Mouse (Mus musculus): Measurements from ENCODE around the gene Ms4a13. TPM values are rescaled to one million over a fixed set of nuclear protein-coding genes. Genes with fewer than 3 reads are reported as not detected.
"Not testable (repeated sequence)": the region's sequence is repeated elsewhere in the genome, so short reads cannot be mapped to it uniquely, and the experiment has no call there.

Ms4a13 gene
- polyA plus RNA-seq, 1 experiment = not detected

GRCm38 (mm10) chr19:11121016-11121420, 75.5 kb downstream of the Ms4a13 start:
- Histone ChIP-seq H3K27ac (replicated peaks; ENCODE audit: low read depth, low read length) (peak overlapping the region; percentile 52), H3K4me3 (ENCODE audit: insufficient read depth, low read depth, low read length) (peak overlapping the region; percentile 61)
- not testable (repeated sequence) for H3K4me1 ChIP-seq (ENCODE audit: control insufficient read depth, insufficient read depth, insufficient read length, low read length)

Other genes with a start within 250 kb of the Ms4a13 start
- gene Ccdc86, start 247.5 kb downstream of the Ms4a13 start, polyA plus RNA-seq (2012; ENCODE audit: insufficient read depth, insufficient read length, missing spikeins) = 3.8 and 4.0 TPM in 2 replicates
- gene Ms4a10, start 222.1 kb downstream of the Ms4a13 start, polyA plus RNA-seq (2012; ENCODE audit: insufficient read depth, insufficient read length, missing spikeins) = not detected in 2 replicates
- not detected in 2 replicates for gene Ms4a15, start 203.5 kb downstream of the Ms4a13 start, polyA plus RNA-seq (2012; ENCODE audit: insufficient read depth, insufficient read length, missing spikeins)
- gene Ms4a18, start 178.7 kb downstream of the Ms4a13 start, polyA plus RNA-seq (2012; ENCODE audit: insufficient read depth, insufficient read length, missing spikeins) = not detected in 2 replicates
- gene Ms4a8a, start 115.6 kb downstream of the Ms4a13 start, polyA plus RNA-seq (2012; ENCODE audit: insufficient read depth, insufficient read length, missing spikeins) = 1.4 and 2.8 TPM in 2 replicates
- gene 1700017D01Rik, start 65.9 kb downstream of the Ms4a13 start, polyA plus RNA-seq (2012; ENCODE audit: insufficient read depth, insufficient read length, missing spikeins) = not detected in 2 replicates
- gene 1700025F22Rik, start 31.4 kb downstream of the Ms4a13 start, polyA plus RNA-seq (2012; ENCODE audit: insufficient read depth, insufficient read length, missing spikeins) = not detected in 2 replicates
- gene Ms4a12, start 35.7 kb upstream of the Ms4a13 start, polyA plus RNA-seq (2012; ENCODE audit: insufficient read depth, insufficient read length, missing spikeins) = not detected in 2 replicates
- 0.32 and 0.75 TPM in 2 replicates for gene Ms4a1, start 69.5 kb upstream of the Ms4a13 start, polyA plus RNA-seq (2012; ENCODE audit: insufficient read depth, insufficient read length, missing spikeins)
- gene Ms4a5, start 87.1 kb upstream of the Ms4a13 start, polyA plus RNA-seq (2012; ENCODE audit: insufficient read depth, insufficient read length, missing spikeins) = not detected in 2 replicates
- gene Ms4a14, start 117.7 kb upstream of the Ms4a13 start, polyA plus RNA-seq (2012; ENCODE audit: insufficient read depth, insufficient read length, missing spikeins) = 0.38 and 0.59 TPM in 2 replicates
- 3.8 and 4.1 TPM in 2 replicates for gene Ms4a7, start 139.4 kb upstream of the Ms4a13 start, polyA plus RNA-seq (2012; ENCODE audit: insufficient read depth, insufficient read length, missing spikeins)
- 2.3 TPM in 1 of 2 replicates, not detected in the other for gene Ms4a4a, start 178.8 kb upstream of the Ms4a13 start, polyA plus RNA-seq (2012; ENCODE audit: insufficient read depth, insufficient read length, missing spikeins)
- 0.71 TPM in 1 of 2 replicates, not detected in the other for gene Ms4a4c, start 208.0 kb upstream of the Ms4a13 start, polyA plus RNA-seq (2012; ENCODE audit: insufficient read depth, insufficient read length, missing spikeins)
- gene Ms4a4b, start 246.8 kb upstream of the Ms4a13 start, polyA plus RNA-seq (2012; ENCODE audit: insufficient read depth, insufficient read length, missing spikeins) = not detected in 2 replicates